Mouse (Mus musculus): ENCODE results near the gene Olfr1168.
"Not testable (repeated sequence)": the region's sequence is repeated elsewhere in the genome, so short reads cannot be mapped to it uniquely, and the experiment has no call there.

The Olfr1168 gene

GRCm38 (mm10) chr2:88181580-88181979, at the start of gene Olfr1168:
Gene Olfr1168 (plus strand): TSS chr2:88181880.
- DNase-seq: no peak

GRCm38 (mm10) chr2:88155093-88155492, 26.6 kb upstream of the Olfr1168 start, which contains the start of gene Olfr1167:
Gene Olfr1167 (minus strand): TSS chr2:88155193.
- DNase-seq: not testable (repeated sequence)

- DNase-seq: no peak
These were observed 39.1 kb downstream of the Olfr1168 start for GRCm38 (mm10) chr2:88220784-88221183.

- no peak for DNase-seq
These were observed 46.6 kb downstream of the Olfr1168 start, which contains the start of gene Olfr1170 for GRCm38 (mm10) chr2:88228234-88228633. Gene Olfr1170 (minus strand): TSS chr2:88228334.
